Mouse (Mus musculus): ENCODE data around the gene Cnn3. TPM values are rescaled to one million over a fixed set of nuclear protein-coding genes. Genes with fewer than 3 reads are reported as not detected.

Gene Cnn3
- polyA plus RNA-seq, 1 experiment from 2014 or later, result 844 TPM

DNA sequence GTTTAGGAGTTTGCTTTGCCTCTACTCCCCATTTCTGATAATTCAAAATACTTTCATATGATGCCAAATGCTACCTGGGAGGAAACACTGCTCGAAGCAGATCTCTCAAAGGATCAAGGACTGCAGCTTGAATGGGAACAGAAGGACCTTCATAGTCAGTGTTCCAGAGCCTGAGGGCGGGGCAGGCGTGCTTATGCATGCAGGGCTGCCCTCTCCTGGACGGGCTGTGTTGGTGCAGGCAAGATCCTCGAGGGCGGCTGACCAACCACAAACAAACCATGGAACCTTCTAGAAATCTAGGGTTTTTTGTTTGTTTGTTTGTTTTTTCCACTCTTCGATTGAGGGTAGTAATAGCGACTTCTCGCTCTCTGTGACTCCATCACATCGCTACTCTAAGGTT, 73.9 kb downstream of the Cnn3 start:
- ATAC-seq (ENCODE audit: insufficient number of reproducible peaks, low FRiP score, low TSS enrichment, low read depth), result no peak; the same call in 1 of the 2 replicates
- peaks cover 4% of the 10 kb centered on the region; the same call in 1 of the 2 replicates for H3K4me1 ChIP-seq
- no peak overlapping the region for H3K4me3 ChIP-seq (replicated peaks)
- no peaks in the 10 kb centered on the region for H3K36me3 ChIP-seq
- H3K27ac ChIP-seq (replicated peaks), result no peak overlapping the region
- no peaks in the 10 kb centered on the region for H3K27me3 ChIP-seq
- 54% methylated on average over 10 of the region's 10 CpGs for WGBS
- H3K9ac ChIP-seq, result no peak overlapping the region
- no peak overlapping the region for H3K4me2 ChIP-seq (replicated peaks)
- no peaks in the 10 kb centered on the region for H3K9me3 ChIP-seq (replicated peaks)

DNA sequence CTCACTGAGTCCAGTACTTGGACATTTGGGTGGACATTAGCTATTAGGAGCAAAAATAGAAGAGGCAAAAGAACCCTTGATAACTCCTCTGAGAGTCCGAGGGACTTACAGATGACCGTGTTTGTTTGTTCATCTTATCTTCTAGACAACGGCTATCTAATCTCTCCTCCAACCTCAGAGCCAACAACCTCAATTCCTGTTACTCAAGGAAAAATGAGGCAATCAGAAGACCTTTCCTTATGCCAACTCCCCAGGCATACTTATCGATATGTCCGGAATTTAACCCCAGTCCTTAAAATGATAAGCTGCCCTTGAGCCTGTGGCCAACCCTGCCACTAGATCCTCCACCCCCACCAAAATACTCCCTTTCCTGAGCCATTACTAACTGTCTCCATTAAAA, 74.4 kb downstream of the Cnn3 start:
- Histone ChIP-seq H3K4me2 (replicated peaks) (no peak overlapping the region), H3K27ac (replicated peaks) (no peak overlapping the region), H3K4me1 (peaks cover 5% of the 10 kb centered on the region; the same call in 1 of the 2 replicates), H3K9ac (no peak overlapping the region), H3K27me3 (no peaks in the 10 kb centered on the region), H3K36me3 (no peaks in the 10 kb centered on the region), H3K4me3 (replicated peaks) (no peak overlapping the region), H3K9me3 (replicated peaks) (no peaks in the 10 kb centered on the region)
- no peak for ATAC-seq (ENCODE audit: insufficient number of reproducible peaks, low FRiP score, low TSS enrichment, low read depth)
- WGBS, result 92% methylated on average over 5 of the region's 5 CpGs

DNA sequence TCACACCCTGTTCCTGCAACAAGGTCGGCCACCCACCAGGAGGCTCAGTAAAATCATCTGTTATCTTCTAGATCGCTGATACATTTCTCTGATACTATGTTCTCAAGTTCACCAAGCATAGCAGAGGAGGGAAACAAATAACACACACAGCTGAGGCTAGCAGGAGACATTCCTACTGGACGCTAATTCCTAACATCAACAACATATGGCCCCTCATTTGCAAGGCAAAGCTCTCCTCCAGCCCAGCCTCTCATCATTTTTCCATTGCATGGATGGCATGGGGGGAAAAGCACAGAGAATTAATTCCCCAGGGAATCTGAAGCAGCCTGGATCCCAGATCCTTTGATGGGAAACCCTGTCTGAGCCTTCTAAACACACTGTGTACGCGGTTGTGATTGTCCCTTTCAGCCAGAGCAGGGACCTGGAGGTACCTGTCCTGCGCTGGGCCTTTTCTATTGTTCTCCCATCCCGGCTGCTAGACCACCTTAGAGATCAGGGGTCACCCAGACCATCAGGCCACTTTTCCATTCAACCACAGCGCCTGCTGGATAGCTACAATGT, 78.7 kb downstream of the Cnn3 start:
- Histone ChIP-seq H3K4me1 (peaks cover 5% of the 10 kb centered on the region; the same call in 1 of the 2 replicates), H3K36me3 (no peaks in the 10 kb centered on the region), H3K9me3 (replicated peaks) (no peaks in the 10 kb centered on the region), H3K4me2 (replicated peaks) (no peak overlapping the region), H3K4me3 (replicated peaks) (no peak overlapping the region), H3K27me3 (no peaks in the 10 kb centered on the region), H3K27ac (replicated peaks) (0 out of 2 replicates have a peak overlapping the region, but pooled peaks have one; percentile 17), H3K9ac (no peak overlapping the region)
- WGBS, result 64% methylated on average over 8 of the region's 8 CpGs
- ATAC-seq (ENCODE audit: insufficient number of reproducible peaks, low FRiP score, low TSS enrichment, low read depth), result no peak

DNA sequence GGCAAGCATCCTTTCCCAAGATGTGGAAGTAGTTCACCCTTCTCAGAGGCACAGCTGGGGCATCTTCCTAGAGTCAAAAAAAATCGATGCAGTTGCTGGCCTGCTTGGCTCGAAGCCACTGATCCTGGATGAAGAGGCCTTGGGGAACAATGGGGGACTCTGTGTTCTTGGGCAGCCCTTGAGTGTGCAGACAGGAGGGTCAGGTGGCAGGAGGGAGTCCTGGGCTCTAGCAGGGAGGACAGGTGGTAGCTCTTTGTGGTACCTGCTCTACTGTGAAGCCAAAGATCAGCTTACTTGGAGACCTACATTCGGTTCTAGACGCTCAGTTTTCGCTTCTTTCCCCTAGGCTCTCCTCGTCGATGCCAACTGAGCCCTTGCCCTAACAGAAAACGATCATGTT, 79.9 kb downstream of the Cnn3 start:
- Histone ChIP-seq H3K27ac (replicated peaks) (no peak overlapping the region), H3K36me3 (no peaks in the 10 kb centered on the region), H3K4me3 (replicated peaks) (no peak overlapping the region), H3K4me1 (0 out of 2 replicates have a peak, but pooled peaks cover 5% of the 10 kb centered on the region), H3K9me3 (replicated peaks) (no peaks in the 10 kb centered on the region), H3K4me2 (replicated peaks) (no peak overlapping the region), H3K27me3 (no peaks in the 10 kb centered on the region), H3K9ac (no peak overlapping the region)
- WGBS, result 81% methylated on average over 8 of the region's 8 CpGs
- ATAC-seq (ENCODE audit: insufficient number of reproducible peaks, low FRiP score, low TSS enrichment, low read depth), result no peak

DNA sequence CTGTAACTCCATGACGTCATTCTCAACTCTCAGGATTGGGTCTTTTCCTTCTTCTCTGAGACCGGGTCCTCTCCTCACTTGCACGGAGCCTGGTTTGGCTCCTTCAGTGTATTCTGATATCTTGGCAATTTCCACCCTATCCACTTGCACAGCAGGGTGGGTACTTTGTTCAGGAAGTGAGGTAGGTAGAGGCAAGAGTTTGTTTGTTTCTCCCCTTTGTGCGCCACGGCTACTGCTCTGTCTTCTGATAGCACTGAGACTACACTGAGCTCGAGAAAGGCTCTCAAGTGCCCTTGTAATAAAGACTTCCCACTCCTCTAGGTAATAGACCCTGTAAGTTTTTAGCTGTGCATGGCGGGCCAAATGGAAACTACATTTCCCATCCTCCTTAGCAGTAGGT, 80.5 kb downstream of the Cnn3 start:
- Histone ChIP-seq H3K4me1 (0 out of 2 replicates have a peak, but pooled peaks cover 5% of the 10 kb centered on the region), H3K27ac (replicated peaks) (no peak overlapping the region), H3K4me3 (replicated peaks) (no peak overlapping the region), H3K9ac (no peak overlapping the region), H3K9me3 (replicated peaks) (no peaks in the 10 kb centered on the region), H3K36me3 (no peaks in the 10 kb centered on the region), H3K4me2 (replicated peaks) (no peak overlapping the region), H3K27me3 (no peaks in the 10 kb centered on the region)
- no peak for ATAC-seq (ENCODE audit: insufficient number of reproducible peaks, low FRiP score, low TSS enrichment, low read depth)
- WGBS, result 91% methylated on average over 7 of the region's 7 CpGs

DNA sequence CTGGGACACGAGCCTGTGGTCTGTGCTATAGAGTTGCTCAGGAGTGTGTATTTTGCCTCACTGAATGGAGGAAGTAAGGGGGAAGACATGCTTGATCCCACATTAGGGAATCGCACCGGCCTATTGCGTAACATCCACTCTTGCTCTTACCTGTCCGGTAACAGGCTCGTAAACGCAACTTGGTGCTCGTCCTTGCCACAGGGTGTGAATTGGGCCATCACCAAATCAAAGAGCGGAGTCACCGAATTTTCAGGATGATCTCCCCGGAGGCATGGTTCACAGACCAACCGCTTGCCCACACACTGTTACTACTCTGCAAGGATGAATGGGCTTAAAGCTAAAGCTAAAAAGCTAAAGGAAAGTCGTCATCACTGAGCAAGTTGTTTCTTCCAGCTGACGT, 81.4 kb downstream of the Cnn3 start:
- 92% methylated on average over 14 of the region's 14 CpGs for WGBS
- Histone ChIP-seq H3K9ac (no peak overlapping the region), H3K4me3 (replicated peaks) (no peak overlapping the region), H3K27me3 (no peaks in the 10 kb centered on the region), H3K4me2 (replicated peaks) (no peak overlapping the region), H3K36me3 (no peaks in the 10 kb centered on the region), H3K4me1 (0 out of 2 replicates have a peak, but pooled peaks cover 5% of the 10 kb centered on the region), H3K27ac (replicated peaks) (no peak overlapping the region), H3K9me3 (replicated peaks) (no peaks in the 10 kb centered on the region)
- ATAC-seq (ENCODE audit: insufficient number of reproducible peaks, low FRiP score, low TSS enrichment, low read depth), result no peak

Other genes with a start within 250 kb of the Cnn3 start
- 1.2 and 1.3 TPM in 2 replicates for gene Tmem56, start 143.4 kb upstream of the Cnn3 start, polyA plus RNA-seq (2015; fragmentation: Nextera tagmentation; extraction: Ambion mirVana)
- 40.0 and 42.9 TPM in 2 replicates for gene Alg14, start 134.7 kb upstream of the Cnn3 start, polyA plus RNA-seq (2015; fragmentation: Nextera tagmentation; extraction: Ambion mirVana)
- gene Slc44a3, start 105.9 kb downstream of the Cnn3 start, polyA plus RNA-seq (2015; fragmentation: Nextera tagmentation; extraction: Ambion mirVana), result 4.4 and 6.2 TPM in 2 replicates
- not detected in 2 replicates for gene 4930432M17Rik, start 244.3 kb downstream of the Cnn3 start, polyA plus RNA-seq (2015; fragmentation: Nextera tagmentation; extraction: Ambion mirVana)